8 mouse cellular contexts compared by ENCODE assay signal in genomic region chr14:51088970-51089673, GRCm38 (mm10). TPM values are rescaled to one million over a fixed set of nuclear protein-coding genes. Genes with fewer than 3 reads are reported as not detected.
DNase-seq lines count a peak whose midpoint lies in the region; ATAC-seq and TF ChIP-seq lines count a peak whose summit lies in the region.

No protein-coding gene starts in this region.

- H3K4me2 ChIP-seq in hindbrain, embryonic 14.5 days (replicated peaks): peak overlapping the region; percentile 80

- no peaks in the 10 kb centered on the region; the same call in none of the 2 replicates for H3K4me1 ChIP-seq in hindbrain, embryonic 14.5 days (replicated peaks; ENCODE audit: control insufficient read depth, insufficient read depth, low read length)

- no peak for TF ChIP-seq CTCF in Patski (IDR thresholded peaks at IDR 0.05)

- H3K9me3 ChIP-seq in hindbrain, embryonic 14.5 days (ENCODE audit: control insufficient read depth, low read length): no peaks in the 10 kb centered on the region

- no peaks in the 10 kb centered on the region for H3K27me3 ChIP-seq in Patski
- peaks cover 6% of the 10 kb centered on the region for H3K27me3 ChIP-seq in hindbrain, embryonic 14.5 days (ENCODE audit: control insufficient read depth, insufficient read depth, low read length)

- H3K36me3 ChIP-seq in hindbrain, embryonic 14.5 days (replicated peaks; ENCODE audit: control insufficient read depth, insufficient read depth): no peaks in the 10 kb centered on the region

- peak overlapping the region; percentile 64 for H3K27ac ChIP-seq in hindbrain, embryonic 14.5 days

- WGBS in hindbrain, embryonic 14.5 days: under 1% methylated on average over 34 of the region's 34 CpGs

- POLR2A ChIA-PET in Patski (lab: Charles Lee): interaction anchor here (0.9 kb wide), 1 partner anchor 282 kb away, joined by 3 read pairs; the partner anchor contains the start of genes Ccnb1ip1 and Parp2

- peak overlapping the region; percentile 57 for H3K9ac ChIP-seq in hindbrain, embryonic 14.5 days

- in situ Hi-C loops in Patski (cut with MboI; ENCODE audit: low pct_unique_long_range_greater_than_20kb): no loop called here

- peak overlapping the region; percentile 56 for H3K4me3 ChIP-seq in hindbrain, embryonic 14.5 days (replicated peaks; ENCODE audit: low read length)

- peak; percentile 85 for ATAC-seq in Patski
- peak; percentile 95 for ATAC-seq in hindbrain, embryonic 14.5 days (ENCODE audit: low FRiP score)

- DNase-seq in Patski (ENCODE audit: low read depth, low spot score): peak; percentile 95
- DNase-seq in cerebellum, postnatal 14 days: peak; percentile 98
- DNase-seq in frontal cortex, postnatal 14 days (ENCODE audit: low spot score in 2 of 2): peak; percentile 95 to 98
- peak; percentile 100 for DNase-seq in hindbrain, embryonic 14.5 days (ENCODE audit: low spot score)
- DNase-seq in layer of hippocampus, postnatal 36 days: peak; percentile 95 to 98
- DNase-seq in lung, postnatal 36 days: peak; percentile 99
- peak; percentile 99 for DNase-seq in retina, postnatal 1 day
- DNase-seq in urinary bladder, adult 18-20 months (ENCODE audit: low spot score in 2 of 2): peak; percentile 95

- CTCF ChIA-PET in Patski (lab: Charles Lee): interaction anchor here (1.0 to 1.9 kb wide), 3 partner anchors 10 to 282 kb away, joined by 3 to 17 read pairs (median 4); partner anchors contain the start of genes Ccnb1ip1 and Parp2

RNA-seq across cellular contexts. Expression of gene Rnase4, which starts 1.8 kb away (rescaled TPM):
- polyA plus RNA-seq in Patski (2021): 45.7 TPM
- polyA plus RNA-seq in hindbrain, embryonic 14.5 days (2014; fragmentation: Nextera tagmentation; extraction: Ambion mirVana): 17.0 and 18.2 TPM in 2 replicates
- total RNA-seq in layer of hippocampus, postnatal 36 days (2021): 10 to 100 TPM; 15.8 to 18.7 TPM

RNA-seq across cellular contexts. Expression of gene Ang, which starts 1.8 kb away (rescaled TPM):
- 1.3 TPM for polyA plus RNA-seq in Patski (2021)
- 4.8 and 5.2 TPM in 2 replicates for polyA plus RNA-seq in hindbrain, embryonic 14.5 days (2014; fragmentation: Nextera tagmentation; extraction: Ambion mirVana)
- total RNA-seq in layer of hippocampus, postnatal 36 days (2021): 1 to 10 TPM; 3.4 to 5.6 TPM

RNA-seq across cellular contexts. Expression of gene Olfr750, which starts 14.9 kb away (rescaled TPM):
- not detected for polyA plus RNA-seq in Patski (2021)
- not detected in 2 replicates for polyA plus RNA-seq in hindbrain, embryonic 14.5 days (2014; fragmentation: Nextera tagmentation; extraction: Ambion mirVana)
- not detected for total RNA-seq in layer of hippocampus, postnatal 36 days (2021)

RNA-seq across cellular contexts. Expression of gene Eddm3b, which starts 25.1 kb away (rescaled TPM):
- polyA plus RNA-seq in Patski (2021): not detected
- polyA plus RNA-seq in hindbrain, embryonic 14.5 days (2014; fragmentation: Nextera tagmentation; extraction: Ambion mirVana): not detected in 2 replicates
- total RNA-seq in layer of hippocampus, postnatal 36 days (2021): not detected

RNA-seq across cellular contexts. Expression of gene Rnase12, which starts 31.7 kb away (rescaled TPM):
- polyA plus RNA-seq in Patski (2021): not detected
- not detected in 2 replicates for polyA plus RNA-seq in hindbrain, embryonic 14.5 days (2014; fragmentation: Nextera tagmentation; extraction: Ambion mirVana)
- total RNA-seq in layer of hippocampus, postnatal 36 days (2021): not detected

Comparison
In these comparisons a context has a peak if more than half of its experiments do, and no peak if none do; other contexts are left out.
1. Peak in every context shown above with its lines: DNase-seq, ATAC-seq, H3K4me3 ChIP-seq and H3K27ac ChIP-seq.